Mouse (Mus musculus) erythroblast, embryonic 14.5 days (primary cell): Measurements from ENCODE around the gene Cep164. TPM values are rescaled to one million over a fixed set of nuclear protein-coding genes. Genes with fewer than 3 reads are reported as not detected.

ENCODE experiments used
- H3K27me3 ChIP-seq: 2 replicates; pipeline ENCODE4 v1.6.1; 2012; ENCODE audit warnings: inconsistent platforms; ENCODE audit not compliant: control insufficient read depth
- H3K36me3 ChIP-seq: 2 replicates; pipeline ENCODE4 v1.6.1; 2012; ENCODE audit warnings: mild to moderate bottlenecking, inconsistent platforms; ENCODE audit not compliant: control insufficient read depth
- H3K4me1 ChIP-seq: 2 replicates; pipeline ENCODE4 v1.6.1; 2012; ENCODE audit warnings: inconsistent platforms; ENCODE audit not compliant: control insufficient read depth
- H3K4me3 ChIP-seq: replicated peaks from 2 replicates; pipeline ENCODE3; 2012; ENCODE audit warnings: moderate library complexity, mild to moderate bottlenecking, inconsistent platforms
- H3K9me3 ChIP-seq: 2 replicates; pipeline ENCODE4 v1.6.1; 2012; ENCODE audit warnings: low read length, inconsistent platforms, mixed read lengths; ENCODE audit not compliant: control insufficient read depth
- GATA1 ChIP-seq: IDR thresholded peaks from 2 replicates; pipeline ENCODE4 v1.6.1; 2012; ENCODE audit warnings: low read length, inconsistent platforms, mixed read lengths
- TAL1 ChIP-seq: IDR thresholded peaks from 3 replicates; pipeline ENCODE4 v1.6.1; 2012; ENCODE audit warnings: low read length, inconsistent platforms, mixed read lengths
- polyA plus RNA-seq: library from polyadenylated mRNA; stranded (reverse); fragments of >175 nt; gene quantifications from 2 replicates; pipeline ENCODE4 v1.2.3, GENCODE M21; 2012

Gene Cep164
- polyA plus RNA-seq, 1 experiment, result 3.3 TPM

GRCm38 (mm10) chr9:45749917-45750316, 78.6 kb downstream of the Cep164 start:
- no peaks in the 10 kb centered on the region for H3K9me3 ChIP-seq
- TF ChIP-seq GATA1 (no peak), TAL1 (no peak)
- H3K4me1 ChIP-seq, result peaks cover 4% of the 10 kb centered on the region; the same call in 1 of the 2 replicates
- no peaks in the 10 kb centered on the region for H3K36me3 ChIP-seq
- no peak overlapping the region for H3K4me3 ChIP-seq
- no peaks in the 10 kb centered on the region for H3K27me3 ChIP-seq

- TF ChIP-seq GATA1 (no peak), TAL1 (no peak)
Measured at GRCm38 (mm10) chr9:45745451-45745850, 83.0 kb downstream of the Cep164 start.

GRCm38 (mm10) chr9:45740584-45740980, 87.9 kb downstream of the Cep164 start:
- TF ChIP-seq TAL1 (no peak), GATA1 (no peak)
- peaks cover 5% of the 10 kb centered on the region; the same call in 1 of the 2 replicates for H3K4me1 ChIP-seq
- H3K27me3 ChIP-seq, result peaks cover 2% of the 10 kb centered on the region; the same call in 1 of the 2 replicates
- H3K36me3 ChIP-seq, result no peaks in the 10 kb centered on the region
- H3K4me3 ChIP-seq, result no peak overlapping the region
- no peaks in the 10 kb centered on the region for H3K9me3 ChIP-seq

More at GRCm38 (mm10) chr9:45745451-45745850, 83.0 kb downstream of the Cep164 start:
- peaks cover 5% of the 10 kb centered on the region; the same call in 1 of the 2 replicates for H3K4me1 ChIP-seq
- no peaks in the 10 kb centered on the region for H3K36me3 ChIP-seq
- no peak overlapping the region for H3K4me3 ChIP-seq
- no peaks in the 10 kb centered on the region for H3K9me3 ChIP-seq
- H3K27me3 ChIP-seq, result peaks cover 2% of the 10 kb centered on the region; the same call in 1 of the 2 replicates

DNA sequence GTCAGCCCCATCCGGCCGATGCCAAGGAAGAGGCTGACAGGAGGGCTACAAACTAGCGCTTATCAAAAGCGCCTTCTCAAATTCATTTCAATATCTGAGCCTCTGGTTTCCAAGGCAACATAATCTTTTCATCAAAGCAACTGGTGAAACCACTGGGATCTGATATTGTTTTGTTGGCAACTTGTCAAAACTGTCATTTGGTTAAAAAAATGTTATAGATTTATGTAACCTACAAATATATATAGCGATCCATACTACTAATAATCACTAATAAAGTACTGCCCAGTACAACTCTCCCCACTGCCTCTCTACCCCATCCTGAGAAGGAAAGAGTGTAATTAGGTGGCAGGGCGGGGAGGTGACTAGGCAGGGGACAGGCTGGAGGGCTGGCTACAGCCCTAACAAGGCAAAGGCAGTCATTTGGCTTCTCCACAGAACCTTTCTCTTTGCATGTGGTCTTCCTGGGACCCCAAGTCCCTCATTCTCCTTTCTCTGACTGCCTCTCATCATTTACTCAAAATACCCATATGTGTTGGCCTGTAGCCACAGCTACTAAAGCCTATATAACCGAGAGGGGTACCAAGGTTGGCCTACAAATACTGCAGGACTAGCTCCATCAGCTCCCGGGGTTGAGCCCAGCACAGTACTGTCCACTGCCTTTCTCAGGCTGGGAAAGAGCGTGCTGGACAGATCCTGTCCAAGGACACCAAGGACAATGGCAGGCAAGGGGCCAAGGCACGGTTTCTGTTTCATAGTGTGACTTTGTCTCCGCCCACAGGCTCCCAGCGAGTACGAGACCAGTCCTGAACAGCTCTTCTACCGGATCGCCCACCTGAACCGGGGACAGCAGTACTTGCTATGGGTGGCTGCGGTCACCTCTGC, 88.5 kb downstream of the Cep164 start:
- peaks cover 1% of the 10 kb centered on the region; the same call in 1 of the 2 replicates for H3K4me1 ChIP-seq
- no peak for TF ChIP-seq TAL1
- no peak for TF ChIP-seq GATA1
- H3K27me3 ChIP-seq, result peaks cover 2% of the 10 kb centered on the region; the same call in 1 of the 2 replicates
- H3K36me3 ChIP-seq, result no peaks in the 10 kb centered on the region
- no peak overlapping the region for H3K4me3 ChIP-seq
- no peaks in the 10 kb centered on the region for H3K9me3 ChIP-seq

DNA sequence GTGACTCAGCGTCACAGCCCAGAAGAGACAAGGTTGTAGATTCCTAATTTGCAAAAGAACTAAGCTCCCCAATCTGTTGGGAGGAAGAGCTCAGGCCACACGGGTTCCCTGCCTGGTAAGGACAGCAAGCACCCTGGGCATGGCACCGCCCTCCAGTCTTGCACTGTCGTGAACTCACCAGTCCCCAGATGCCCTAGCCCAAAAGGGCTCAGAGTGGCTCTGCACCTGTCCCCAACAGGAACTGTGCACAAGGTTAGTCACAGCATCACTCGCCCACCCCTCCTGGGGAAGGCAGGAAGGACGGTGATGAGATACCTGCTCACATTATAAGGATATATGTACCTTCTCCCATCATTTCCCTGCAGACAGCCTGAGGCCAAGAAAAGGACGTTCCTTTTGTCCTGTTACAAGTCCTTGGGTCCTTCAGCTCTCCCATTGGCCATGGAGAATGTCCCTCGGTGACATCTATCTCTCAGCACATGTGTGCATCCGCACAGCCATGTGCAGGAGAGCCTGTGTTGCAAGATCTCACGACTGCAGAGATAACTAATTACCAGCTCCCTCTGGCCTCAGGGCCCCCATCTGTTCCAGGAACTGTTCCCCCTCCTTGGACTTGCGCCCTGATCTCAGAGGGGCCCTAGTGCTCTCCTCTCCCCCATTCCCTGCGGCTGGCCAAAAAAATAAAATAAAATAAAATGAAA, 89.3 kb downstream of the Cep164 start:
- Histone ChIP-seq H3K9me3 (no peaks in the 10 kb centered on the region), H3K4me3 (no peak overlapping the region), H3K4me1 (no peaks in the 10 kb centered on the region), H3K36me3 (no peaks in the 10 kb centered on the region), H3K27me3 (peaks cover 2% of the 10 kb centered on the region; the same call in 1 of the 2 replicates)
- TF ChIP-seq GATA1, result no peak
- TF ChIP-seq TAL1, result no peak

DNA sequence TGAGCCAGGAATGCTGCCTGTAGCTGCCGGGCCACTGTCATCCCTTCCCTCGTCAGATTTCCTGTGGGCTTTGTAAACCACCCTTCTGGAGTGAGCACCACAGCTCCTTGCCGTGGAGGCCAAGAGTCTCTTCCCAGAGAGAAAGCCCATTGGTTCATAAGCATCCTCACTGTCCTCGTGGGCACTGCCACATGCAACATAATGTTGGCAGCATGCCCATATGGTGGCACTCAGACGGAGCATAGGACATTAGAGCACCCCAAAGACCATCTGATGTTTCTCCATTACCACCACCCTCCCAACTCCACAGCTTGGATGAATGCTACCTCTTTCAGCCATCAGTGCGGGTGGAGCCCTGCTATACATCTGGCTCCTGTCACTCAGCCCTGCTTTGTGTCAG, 95.2 kb downstream of the Cep164 start:
- Histone ChIP-seq H3K4me3 (no peak overlapping the region), H3K36me3 (no peaks in the 10 kb centered on the region), H3K9me3 (no peaks in the 10 kb centered on the region), H3K4me1 (no peaks in the 10 kb centered on the region), H3K27me3 (no peaks in the 10 kb centered on the region)
- no peak for TF ChIP-seq GATA1
- TF ChIP-seq TAL1, result no peak

DNA sequence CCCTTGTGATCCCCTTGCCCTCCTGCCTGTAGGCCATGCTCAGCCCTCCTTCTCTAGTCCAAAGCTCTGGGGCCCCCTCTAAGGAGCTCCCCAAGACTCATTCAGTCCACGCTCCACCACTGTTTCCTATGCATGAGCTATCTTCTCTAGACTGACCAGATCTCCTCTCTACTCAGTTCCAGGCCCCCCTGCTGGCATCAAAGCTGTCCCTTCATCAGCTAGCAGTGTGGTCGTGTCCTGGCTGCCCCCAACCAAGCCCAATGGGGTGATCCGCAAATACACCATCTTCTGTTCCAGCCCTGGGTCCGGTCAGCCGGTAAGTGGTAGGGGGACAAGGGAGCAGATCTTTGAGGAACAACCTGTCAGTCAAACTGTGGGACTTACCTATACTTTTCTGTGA, 96.6 kb downstream of the Cep164 start:
- Histone ChIP-seq H3K4me3 (no peak overlapping the region), H3K4me1 (no peaks in the 10 kb centered on the region), H3K36me3 (no peaks in the 10 kb centered on the region), H3K9me3 (no peaks in the 10 kb centered on the region), H3K27me3 (no peaks in the 10 kb centered on the region)
- TF ChIP-seq TAL1 (no peak), GATA1 (no peak)

GRCm38 (mm10) chr9:45719997-45720396, 108.5 kb downstream of the Cep164 start:
- no peak for TF ChIP-seq GATA1
- no peak for TF ChIP-seq TAL1
- no peaks in the 10 kb centered on the region for H3K36me3 ChIP-seq
- H3K9me3 ChIP-seq, result no peaks in the 10 kb centered on the region
- no peaks in the 10 kb centered on the region for H3K27me3 ChIP-seq
- no peak overlapping the region for H3K4me3 ChIP-seq
- H3K4me1 ChIP-seq, result peaks cover 3% of the 10 kb centered on the region; the same call in 1 of the 2 replicates

Other genes starting within 250 kb of the Cep164 start
- 0.01 and 0.02 TPM in 2 replicates for gene Bace1, start 9.9 kb upstream of the Cep164 start, polyA plus RNA-seq
- 0.58 and 0.82 TPM in 2 replicates for gene Pcsk7, start 77.8 kb upstream of the Cep164 start, polyA plus RNA-seq
- gene Rnf214, start 78.2 kb upstream of the Cep164 start, polyA plus RNA-seq, result 0.96 and 1.3 TPM in 2 replicates
- not detected in 2 replicates for gene Tagln, start 107.4 kb upstream of the Cep164 start, polyA plus RNA-seq
- gene Sidt2, start 126.6 kb upstream of the Cep164 start, polyA plus RNA-seq, result 2.4 and 2.6 TPM in 2 replicates
- 8.5 and 11.0 TPM in 2 replicates for gene Pafah1b2, start 184.0 kb upstream of the Cep164 start, polyA plus RNA-seq
- gene Sik3, start 184.1 kb upstream of the Cep164 start, polyA plus RNA-seq, result 0.13 and 0.25 TPM in 2 replicates